Mouse (Mus musculus) intestine, embryonic 15.5 days (tissue): ENCODE measurements around the gene Itgb7. TPM values are rescaled to one million over a fixed set of nuclear protein-coding genes. Genes with fewer than 3 reads are reported as not detected.

ENCODE experiments used
- ATAC-seq: fragments of 200-750 bp; cut with Nextera tagmentation; 2 replicates; pipeline ENCODE4 v1.8.0; 2017; ENCODE audit warnings: moderate TSS enrichment, moderate library complexity
- H3K27ac ChIP-seq: fragments of 300-500 bp; sonication (generic); 2 replicates; pipeline ENCODE4 v1.5.1; 2015; ENCODE audit warnings: mild to moderate bottlenecking, inconsistent platforms
- H3K27me3 ChIP-seq: fragments of 300-500 bp; sonication (generic); replicated peaks from 2 replicates; pipeline ENCODE4 v1.6.1; 2015; ENCODE audit warnings: inconsistent platforms
- H3K36me3 ChIP-seq: fragments of 300-500 bp; sonication (generic); 2 replicates; pipeline ENCODE4 v1.6.1; 2015; ENCODE audit warnings: inconsistent platforms
- H3K4me1 ChIP-seq: fragments of 300-500 bp; sonication (generic); replicated peaks from 2 replicates; pipeline ENCODE4 v1.6.1; 2015; ENCODE audit warnings: inconsistent platforms
- H3K4me2 ChIP-seq: fragments of 300-500 bp; sonication (generic); replicated peaks from 2 replicates; pipeline ENCODE4 v1.6.1; 2015; ENCODE audit warnings: mild to moderate bottlenecking, inconsistent platforms
- H3K4me3 ChIP-seq: fragments of 300-500 bp; sonication (generic); replicated peaks from 2 replicates; pipeline ENCODE4 v1.5.1; 2015; ENCODE audit warnings: inconsistent platforms
- H3K9ac ChIP-seq: fragments of 300-500 bp; sonication (generic); 2 replicates; pipeline ENCODE4 v1.6.1; 2015; ENCODE audit warnings: inconsistent platforms
- H3K9me3 ChIP-seq: fragments of 300-500 bp; sonication (generic); 2 replicates; pipeline ENCODE4 v1.6.1; 2016; ENCODE audit warnings: inconsistent platforms
- WGBS: fragments of 180-500 bp; shearing (Covaris S2); methylation state at CpG from one replicate; pipeline ENCODE4 v1.1.7; 2015; 5-methylcytosine and 5-hydroxymethylcytosine counted together
- polyA plus RNA-seq: library from polyadenylated mRNA; unstranded; fragments of >200 nt; fragmentation: Nextera tagmentation; extraction: Ambion mirVana; gene quantifications from 2 replicates; pipeline ENCODE4 v1.2.1, GENCODE M21; 2015

Itgb7 gene
- polyA plus RNA-seq, 1 experiment from 2014 or later, result 12.9 TPM

GRCm38 (mm10) chr15:102216459-102217228 is 15.1 kb downstream of the Itgb7 start:
- H3K9ac ChIP-seq, result no peak overlapping the region
- H3K27me3 ChIP-seq, result no peaks in the 10 kb centered on the region
- H3K9me3 ChIP-seq, result no peaks in the 10 kb centered on the region
- H3K27ac ChIP-seq, result no peak overlapping the region
- H3K4me2 ChIP-seq, result no peak overlapping the region
- ATAC-seq, result no peak
- no peak overlapping the region for H3K4me3 ChIP-seq
- H3K36me3 ChIP-seq, result peaks cover 21% of the 10 kb centered on the region
- WGBS, result 81% methylated on average over 16 of the region's 16 CpGs
- no peaks in the 10 kb centered on the region for H3K4me1 ChIP-seq

DNA sequence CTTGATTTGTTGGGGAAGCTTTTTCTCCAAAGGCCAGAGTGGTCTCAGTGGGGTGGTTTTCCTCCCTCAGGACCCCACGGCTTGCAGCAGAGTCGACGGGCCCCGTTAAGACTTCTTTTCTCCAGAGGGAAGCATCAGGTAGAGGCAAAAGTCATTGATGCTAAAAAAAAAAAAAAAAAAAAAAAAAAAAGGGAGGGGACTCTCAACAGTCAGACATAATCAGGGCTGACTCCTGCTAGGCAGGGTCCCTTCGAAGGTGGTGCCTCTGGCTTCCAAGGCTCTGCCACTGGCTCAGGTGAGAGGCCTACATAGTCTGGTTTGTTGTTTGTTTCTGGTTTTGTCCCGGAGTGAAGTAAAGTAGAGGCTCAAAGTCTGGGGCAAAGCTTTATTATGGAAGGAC is 16.1 kb downstream of the Itgb7 start:
- Histone ChIP-seq H3K9me3 (no peaks in the 10 kb centered on the region), H3K4me2 (no peak overlapping the region), H3K27ac (no peak overlapping the region), H3K27me3 (no peaks in the 10 kb centered on the region), H3K9ac (no peak overlapping the region), H3K36me3 (peaks cover 28% of the 10 kb centered on the region), H3K4me3 (no peak overlapping the region), H3K4me1 (no peaks in the 10 kb centered on the region)
- no peak for ATAC-seq
- 70% methylated on average over 6 of the region's 6 CpGs for WGBS

DNA sequence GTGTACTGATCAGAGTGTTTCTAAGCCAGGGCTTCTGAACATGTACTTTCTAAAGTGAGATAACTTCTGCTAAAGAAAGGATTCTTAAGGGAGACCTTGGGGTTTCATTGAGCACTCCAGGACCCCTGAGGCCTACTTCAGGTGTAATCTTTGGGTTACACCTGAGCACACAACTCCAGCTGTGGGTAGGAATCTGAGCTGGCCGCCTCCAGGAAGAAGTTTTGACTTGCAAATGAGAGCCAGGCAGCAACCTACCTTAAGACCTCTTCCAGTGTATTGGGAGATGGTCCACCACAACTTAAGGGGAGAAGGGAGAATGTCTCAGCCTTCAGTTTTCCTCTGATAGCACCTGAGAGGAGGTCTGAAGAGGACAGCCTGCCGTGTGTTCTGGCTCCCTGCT is 17.6 kb downstream of the Itgb7 start:
- H3K4me3 ChIP-seq, result no peak overlapping the region
- no peak for ATAC-seq
- H3K27ac ChIP-seq, result no peak overlapping the region
- no peaks in the 10 kb centered on the region for H3K27me3 ChIP-seq
- no peaks in the 10 kb centered on the region for H3K4me1 ChIP-seq
- 42% methylated on average over 2 of the region's 2 CpGs for WGBS
- H3K9ac ChIP-seq, result no peak overlapping the region
- no peaks in the 10 kb centered on the region for H3K9me3 ChIP-seq
- H3K4me2 ChIP-seq, result no peak overlapping the region
- H3K36me3 ChIP-seq, result peaks cover 30% of the 10 kb centered on the region

DNA sequence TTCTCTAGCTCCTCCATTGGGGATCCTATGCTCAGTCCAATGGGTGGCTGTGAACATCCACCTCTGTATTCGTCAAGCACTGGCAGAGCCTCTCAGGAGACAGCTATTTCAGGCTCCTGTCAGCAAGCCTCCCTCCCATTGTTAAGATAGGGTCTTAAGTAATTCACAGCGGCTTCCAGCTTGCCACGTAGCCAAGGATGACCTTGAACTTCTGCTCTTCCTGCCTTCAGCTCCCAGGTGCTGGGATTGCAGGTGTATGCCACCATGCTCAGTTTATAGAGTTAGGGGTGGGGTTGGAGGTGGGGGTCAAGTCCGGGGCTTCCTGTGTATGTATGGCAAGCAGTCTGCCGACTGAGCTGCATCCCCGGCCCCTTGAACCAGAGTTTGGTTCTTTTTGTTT is 19.8 kb downstream of the Itgb7 start:
- Histone ChIP-seq H3K27me3 (no peaks in the 10 kb centered on the region), H3K4me2 (no peak overlapping the region), H3K36me3 (peaks cover 49% of the 10 kb centered on the region), H3K27ac (no peak overlapping the region), H3K4me1 (peaks cover 9% of the 10 kb centered on the region; the same call in 1 of the 2 replicates), H3K4me3 (no peak overlapping the region), H3K9me3 (no peaks in the 10 kb centered on the region), H3K9ac (no peak overlapping the region)
- no peak for ATAC-seq
- 67% methylated on average over 6 of the region's 6 CpGs for WGBS

GRCm38 (mm10) chr15:102210816-102211215 is 20.9 kb downstream of the Itgb7 start:
- no peak overlapping the region for H3K4me3 ChIP-seq
- H3K9me3 ChIP-seq, result no peaks in the 10 kb centered on the region
- H3K4me1 ChIP-seq, result peaks cover 14% of the 10 kb centered on the region
- no peak overlapping the region for H3K9ac ChIP-seq
- H3K27ac ChIP-seq, result no peak overlapping the region
- WGBS, result 88% methylated on average over 4 of the region's 4 CpGs
- peaks cover 46% of the 10 kb centered on the region for H3K36me3 ChIP-seq
- H3K4me2 ChIP-seq, result no peak overlapping the region
- ATAC-seq, result peak; percentile 51; the same call in 1 of the 2 replicates
- H3K27me3 ChIP-seq, result no peaks in the 10 kb centered on the region

GRCm38 (mm10) chr15:102209114-102209513 is 22.6 kb downstream of the Itgb7 start:
- H3K36me3 ChIP-seq, result peaks cover 41% of the 10 kb centered on the region
- WGBS, result 88% methylated on average over 8 of the region's 8 CpGs
- no peak for ATAC-seq
- peaks cover 30% of the 10 kb centered on the region for H3K4me1 ChIP-seq
- H3K27ac ChIP-seq, result no peak overlapping the region
- no peaks in the 10 kb centered on the region for H3K27me3 ChIP-seq
- no peak overlapping the region for H3K4me2 ChIP-seq
- H3K9me3 ChIP-seq, result no peaks in the 10 kb centered on the region
- H3K4me3 ChIP-seq, result no peak overlapping the region
- H3K9ac ChIP-seq, result no peak overlapping the region

DNA sequence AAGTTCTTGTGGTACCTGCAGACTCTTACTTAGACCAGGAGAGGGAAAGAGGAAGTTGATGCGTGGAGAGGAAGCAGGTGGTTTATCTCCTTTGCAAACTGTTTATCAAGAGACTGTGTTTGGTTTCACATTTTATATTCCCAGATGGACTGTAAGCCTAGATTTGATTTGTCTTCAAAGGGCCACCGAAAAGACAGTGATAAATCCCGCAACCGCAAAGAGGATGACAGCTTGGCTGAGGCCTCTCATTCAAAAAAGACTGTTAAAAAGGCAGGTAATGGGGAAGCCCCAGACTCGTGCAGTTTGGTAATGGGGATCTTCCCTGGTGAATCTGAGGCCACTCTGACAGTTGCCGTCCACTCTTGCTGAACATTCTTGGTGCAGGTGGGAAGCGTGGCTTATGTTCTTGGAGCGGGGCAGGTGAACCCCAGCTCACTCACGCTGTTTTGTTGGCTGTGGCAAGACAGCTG is 23.6 kb downstream of the Itgb7 start:
- Histone ChIP-seq H3K4me1 (peaks cover 30% of the 10 kb centered on the region), H3K4me3 (no peak overlapping the region), H3K9ac (no peak overlapping the region), H3K4me2 (no peak overlapping the region), H3K9me3 (no peaks in the 10 kb centered on the region), H3K27ac (no peak overlapping the region), H3K36me3 (peaks cover 41% of the 10 kb centered on the region), H3K27me3 (no peaks in the 10 kb centered on the region)
- 66% methylated on average over 9 of the region's 9 CpGs for WGBS
- no peak for ATAC-seq

DNA sequence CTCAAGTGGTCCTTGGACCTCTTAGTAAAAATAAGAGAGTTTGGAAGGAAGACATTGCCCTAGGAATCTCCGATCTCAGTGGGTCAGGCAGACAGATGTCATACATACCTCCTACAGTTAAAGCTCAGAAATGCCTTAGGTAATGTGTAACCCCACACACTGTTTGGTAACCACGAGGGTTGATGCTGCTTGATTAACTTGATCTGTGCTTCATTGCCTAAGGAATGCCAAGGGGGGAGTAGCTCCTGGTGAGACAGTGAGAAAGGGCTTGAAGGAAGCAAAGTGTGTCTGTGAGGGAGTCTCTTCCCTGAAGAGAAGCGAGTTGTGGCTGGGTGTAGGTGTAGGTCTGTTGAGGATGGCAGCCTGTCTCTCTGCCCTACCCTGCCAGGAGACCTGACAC is 24.4 kb downstream of the Itgb7 start:
- no peak for ATAC-seq
- Histone ChIP-seq H3K27me3 (no peaks in the 10 kb centered on the region), H3K36me3 (peaks cover 34% of the 10 kb centered on the region), H3K27ac (no peak overlapping the region), H3K4me1 (peaks cover 34% of the 10 kb centered on the region), H3K9me3 (no peaks in the 10 kb centered on the region), H3K4me3 (no peak overlapping the region), H3K4me2 (no peak overlapping the region), H3K9ac (peak overlapping the region; percentile 1; the same call in 1 of the 2 replicates)
- WGBS, result 78% methylated on average over 3 of the region's 3 CpGs

DNA sequence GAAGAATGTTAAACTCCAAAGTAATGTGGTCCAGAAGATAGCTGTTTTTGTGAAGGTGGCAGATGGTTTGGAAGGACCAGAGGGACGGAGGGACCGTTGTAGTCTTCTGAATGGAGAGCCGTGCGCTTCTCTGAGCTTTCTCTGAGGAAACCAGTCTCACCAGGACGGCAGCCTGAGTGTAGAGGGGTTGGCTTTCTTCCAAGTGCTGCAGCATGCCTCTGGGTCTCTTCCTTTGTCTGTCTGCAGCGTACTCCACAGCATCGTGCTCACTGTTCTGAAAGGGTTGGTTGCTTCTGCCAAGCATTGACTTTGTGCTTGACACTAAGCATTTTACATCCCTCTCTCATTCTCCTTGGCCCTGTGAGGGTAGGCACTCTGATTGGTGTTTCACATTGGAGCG is 26.0 kb downstream of the Itgb7 start:
- Histone ChIP-seq H3K4me2 (peak overlapping the region; percentile 84), H3K9me3 (no peaks in the 10 kb centered on the region), H3K4me3 (peak overlapping the region; percentile 92), H3K9ac (peak overlapping the region; percentile 98; the same call in 1 of the 2 replicates), H3K27ac (peak overlapping the region; percentile 54), H3K4me1 (peaks cover 36% of the 10 kb centered on the region), H3K27me3 (no peaks in the 10 kb centered on the region), H3K36me3 (peaks cover 23% of the 10 kb centered on the region)
- 36% methylated on average over 8 of the region's 8 CpGs for WGBS
- ATAC-seq, result no peak

GRCm38 (mm10) chr15:102204674-102205505 is 26.9 kb downstream of the Itgb7 start, which contains the start of gene Csad:
Gene Csad, minus strand, starts transcription at chr15:102204724.
- peak within 1 kb of the TSS; percentile 100 for H3K27ac ChIP-seq
- WGBS, result 45% methylated on average over 19 of the region's 19 CpGs
- peaks cover 20% of the 10 kb centered on the region for H3K36me3 ChIP-seq
- H3K9ac ChIP-seq, result peak within 1 kb of the TSS; percentile 98
- H3K4me2 ChIP-seq, result peak within 1 kb of the TSS; percentile 84
- no peaks in the 10 kb centered on the region for H3K27me3 ChIP-seq
- peak within 1 kb of the TSS; percentile 92 for H3K4me3 ChIP-seq
- no peaks in the 10 kb centered on the region for H3K9me3 ChIP-seq
- H3K4me1 ChIP-seq, result peaks cover 36% of the 10 kb centered on the region
- no peak for ATAC-seq

DNA sequence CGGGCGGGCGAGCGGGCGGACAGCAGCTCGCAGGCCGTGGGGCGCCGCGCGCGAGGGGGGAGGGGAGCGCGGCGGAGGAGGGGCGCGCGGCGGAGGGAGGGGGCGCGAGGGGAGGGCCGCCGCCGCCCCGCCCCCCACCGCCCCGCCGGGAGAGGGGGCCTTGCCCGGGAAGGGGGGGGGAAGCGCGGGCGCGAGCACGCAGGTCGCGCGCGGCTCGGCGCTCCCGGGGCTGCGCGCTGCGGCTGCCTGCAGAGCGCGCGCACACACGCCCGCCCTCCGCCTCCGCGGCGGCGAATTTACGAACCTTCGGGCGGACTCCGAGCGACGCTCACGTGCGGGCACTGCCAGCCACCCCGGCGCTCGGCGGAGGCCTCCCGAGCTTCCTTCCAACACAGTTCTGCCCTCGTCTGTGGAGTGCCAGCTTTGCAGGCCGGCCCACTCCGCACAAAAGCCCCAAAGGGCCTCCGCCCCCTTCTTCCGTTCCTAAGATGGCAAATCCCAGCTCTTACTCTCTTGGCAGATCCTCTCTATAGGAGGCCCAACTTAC is 27.8 kb downstream of the Itgb7 start:
- no peaks in the 10 kb centered on the region for H3K27me3 ChIP-seq
- peak overlapping the region; percentile 92 for H3K4me3 ChIP-seq
- H3K36me3 ChIP-seq, result peaks cover 21% of the 10 kb centered on the region
- H3K4me1 ChIP-seq, result peaks cover 36% of the 10 kb centered on the region
- no peaks in the 10 kb centered on the region for H3K9me3 ChIP-seq
- H3K4me2 ChIP-seq, result peak overlapping the region; percentile 84
- H3K27ac ChIP-seq, result peak overlapping the region; percentile 100
- peak; percentile 68 for ATAC-seq
- 0% methylated on average over 39 of the region's 72 CpGs for WGBS
- peak overlapping the region; percentile 98 for H3K9ac ChIP-seq
